Mouse (Mus musculus) forebrain, embryonic 12.5 days (tissue): Measurements from ENCODE around the gene Shq1. TPM values are rescaled to one million over a fixed set of nuclear protein-coding genes. Genes with fewer than 3 reads are reported as not detected.

Experiments
- ATAC-seq: fragments of 200-750 bp; cut with Nextera tagmentation; 2 replicates; pipeline ENCODE4 v1.8.0; 2017; ENCODE audit warnings: moderate TSS enrichment; ENCODE audit not compliant: low FRiP score
- H3K27ac ChIP-seq: fragments of 300-500 bp; sonication (generic); 2 replicates; pipeline ENCODE4 v1.5.1; 2016; ENCODE audit warnings: mild to moderate bottlenecking
- H3K27me3 ChIP-seq: fragments of 300-500 bp; sonication (generic); 2 replicates; pipeline ENCODE4 v1.6.1; 2016; ENCODE audit warnings: mild to moderate bottlenecking
- H3K36me3 ChIP-seq: fragments of 300-500 bp; sonication (generic); replicated peaks from 2 replicates; pipeline ENCODE4 v1.6.1; 2016; ENCODE audit warnings: mild to moderate bottlenecking
- H3K4me1 ChIP-seq: fragments of 300-500 bp; sonication (generic); 2 replicates; pipeline ENCODE4 v1.6.1; 2016
- H3K4me2 ChIP-seq: fragments of 300-500 bp; sonication (generic); 2 replicates; pipeline ENCODE4 v1.6.1; 2016; ENCODE audit warnings: mild to moderate bottlenecking, moderate library complexity
- H3K4me3 ChIP-seq: fragments of 300-500 bp; sonication (generic); replicated peaks from 2 replicates; pipeline ENCODE4 v1.5.1; 2016; ENCODE audit warnings: mild to moderate bottlenecking
- H3K9ac ChIP-seq: fragments of 300-500 bp; sonication (generic); 2 replicates; pipeline ENCODE4 v1.6.1; 2016; ENCODE audit warnings: mild to moderate bottlenecking
- H3K9me3 ChIP-seq: fragments of 300-500 bp; sonication (generic); 2 replicates; pipeline ENCODE4 v1.6.1; 2016
- WGBS: fragments of 180-500 bp; shearing (Covaris S2); methylation state at CpG from one replicate; pipeline ENCODE4 v1.1.7; 2016; 5-methylcytosine and 5-hydroxymethylcytosine counted together
- polyA plus RNA-seq: library from polyadenylated mRNA; unstranded; fragments of >200 nt; fragmentation: Nextera tagmentation; extraction: Ambion mirVana; gene quantifications from 2 replicates; pipeline ENCODE4 v1.2.1, GENCODE M21; 2016

Gene Shq1
- polyA plus RNA-seq, 1 experiment from 2014 or later = 18.5 TPM

GRCm38 (mm10) chr6:100521615-100522398 lies 149.2 kb downstream of the Shq1 start:
- ATAC-seq = no peak
- WGBS = 67% methylated on average over 2 of the region's 2 CpGs
- H3K4me3 ChIP-seq = no peak overlapping the region
- H3K36me3 ChIP-seq = no peaks in the 10 kb centered on the region
- H3K9me3 ChIP-seq = no peaks in the 10 kb centered on the region
- no peak overlapping the region for H3K27ac ChIP-seq
- no peak overlapping the region for H3K9ac ChIP-seq
- H3K4me1 ChIP-seq = peaks cover 35% of the 10 kb centered on the region
- no peak overlapping the region for H3K4me2 ChIP-seq
- peaks cover 23% of the 10 kb centered on the region for H3K27me3 ChIP-seq

- Histone ChIP-seq H3K27ac (no peak overlapping the region), H3K27me3 (peaks cover 14% of the 10 kb centered on the region), H3K4me1 (peaks cover 28% of the 10 kb centered on the region), H3K4me2 (no peak overlapping the region), H3K9ac (no peak overlapping the region), H3K36me3 (no peaks in the 10 kb centered on the region), H3K9me3 (no peaks in the 10 kb centered on the region), H3K4me3 (no peak overlapping the region)
- no peak for ATAC-seq
- WGBS = 77% methylated on average over 5 of the region's 5 CpGs
Observed at GRCm38 (mm10) chr6:100520558-100521099, 150.3 kb downstream of the Shq1 start.

- no peak for ATAC-seq
- Histone ChIP-seq H3K27me3 (peaks cover 17% of the 10 kb centered on the region; the same call in 1 of the 2 replicates), H3K4me2 (no peak overlapping the region), H3K4me3 (no peak overlapping the region), H3K27ac (no peak overlapping the region), H3K9me3 (no peaks in the 10 kb centered on the region), H3K9ac (no peak overlapping the region), H3K36me3 (no peaks in the 10 kb centered on the region), H3K4me1 (peaks cover 25% of the 10 kb centered on the region)
- WGBS = 68% methylated on average over 12 of the region's 12 CpGs
Observed at GRCm38 (mm10) chr6:100519837-100520236, 151.1 kb downstream of the Shq1 start.

Other genes with a start within 250 kb of the Shq1 start
- gene Gxylt2, start 33.6 kb upstream of the Shq1 start, polyA plus RNA-seq = 1.8 and 3.5 TPM in 2 replicates
- gene Ppp4r2, start 162.5 kb upstream of the Shq1 start, polyA plus RNA-seq = 31.7 and 32.3 TPM in 2 replicates